Mouse (Mus musculus) forebrain, embryonic 16.5 days (tissue): ENCODE data around the gene Syngr1. TPM values are rescaled to one million over a fixed set of nuclear protein-coding genes. Genes with fewer than 3 reads are reported as not detected.

Experiments used
- ATAC-seq: fragments of 200-750 bp; cut with Nextera tagmentation; 2 replicates; pipeline ENCODE4 v1.8.0; 2017; ENCODE audit warnings: mild to moderate bottlenecking, moderate library complexity
- H3K27ac ChIP-seq: fragments of 300-500 bp; sonication (generic); 2 replicates; pipeline ENCODE4 v1.5.1; 2014; ENCODE audit warnings: low read length, control low read depth
- H3K27me3 ChIP-seq: fragments of 300-500 bp; sonication (generic); replicated peaks from 2 replicates; pipeline ENCODE4 v1.6.1; 2014; ENCODE audit warnings: low read length; ENCODE audit not compliant: control insufficient read depth, insufficient read depth
- H3K36me3 ChIP-seq: fragments of 300-500 bp; sonication (generic); 2 replicates; pipeline ENCODE4 v1.6.1; 2014; ENCODE audit not compliant: control insufficient read depth, insufficient read depth
- H3K4me1 ChIP-seq: fragments of 300-500 bp; sonication (generic); replicated peaks from 2 replicates; pipeline ENCODE4 v1.6.1; 2014; ENCODE audit warnings: low read length; ENCODE audit not compliant: control insufficient read depth, insufficient read depth
- H3K4me2 ChIP-seq: fragments of 300-500 bp; sonication (generic); 2 replicates; pipeline ENCODE4 v1.6.1; 2014; ENCODE audit warnings: mild to moderate bottlenecking, low read length, control low read depth
- H3K4me3 ChIP-seq: fragments of 300-500 bp; sonication (generic); replicated peaks from 2 replicates; pipeline ENCODE4 v1.5.1; 2014; ENCODE audit warnings: mild to moderate bottlenecking, low read length, control low read depth
- H3K9ac ChIP-seq: fragments of 300-500 bp; sonication (generic); replicated peaks from 2 replicates; pipeline ENCODE4 v1.6.1; 2014; ENCODE audit warnings: low read depth, low read length, control low read depth
- H3K9me3 ChIP-seq: fragments of 300-500 bp; sonication (generic); 2 replicates; pipeline ENCODE4 v1.6.1; 2016; ENCODE audit warnings: low read length; ENCODE audit not compliant: control insufficient read depth
- WGBS: fragments of 180-500 bp; shearing (Covaris S2); extraction: QIAGEN DNeasy Blood & Tissue Kit; methylation state at CpG from one replicate; pipeline ENCODE4 v1.1.7; 2014; 5-methylcytosine and 5-hydroxymethylcytosine counted together
- polyA plus RNA-seq: library from polyadenylated mRNA; unstranded; fragments of >200 nt; fragmentation: Nextera tagmentation; extraction: Ambion mirVana; gene quantifications from 2 replicates; pipeline ENCODE4 v1.2.1, GENCODE M21; 2015

Gene Syngr1
- polyA plus RNA-seq, 1 experiment from 2014 or later = 58.4 TPM

- H3K36me3 ChIP-seq = peaks cover 25% of the 10 kb centered on the region
- peaks cover 6% of the 10 kb centered on the region for H3K4me1 ChIP-seq
- H3K9me3 ChIP-seq = no peaks in the 10 kb centered on the region
- no peak overlapping the region for H3K27ac ChIP-seq
- H3K27me3 ChIP-seq = no peaks in the 10 kb centered on the region
- H3K9ac ChIP-seq = no peak overlapping the region
- WGBS = 32% methylated on average over 5 of the region's 5 CpGs
- no peak overlapping the region for H3K4me3 ChIP-seq
- ATAC-seq = no peak
- H3K4me2 ChIP-seq = no peak overlapping the region
These were observed 15.3 kb upstream of the Syngr1 start for GRCm38 (mm10) chr15:80075733-80076337.

- WGBS = 6% methylated on average over 2 of the region's 2 CpGs
- Histone ChIP-seq H3K27me3 (no peaks in the 10 kb centered on the region), H3K9me3 (no peaks in the 10 kb centered on the region), H3K36me3 (peaks cover 32% of the 10 kb centered on the region), H3K4me1 (peaks cover 13% of the 10 kb centered on the region), H3K9ac (no peak overlapping the region), H3K4me3 (no peak overlapping the region), H3K27ac (no peak overlapping the region), H3K4me2 (no peak overlapping the region)
- ATAC-seq = peak; percentile 64
These were observed 14.6 kb upstream of the Syngr1 start for GRCm38 (mm10) chr15:80076338-80077136.

GRCm38 (mm10) chr15:80078058-80078814 is 12.9 kb upstream of the Syngr1 start:
- no peak overlapping the region for H3K4me3 ChIP-seq
- WGBS = 80% methylated on average over 11 of the region's 11 CpGs
- no peak overlapping the region for H3K4me2 ChIP-seq
- peaks cover 34% of the 10 kb centered on the region for H3K36me3 ChIP-seq
- no peaks in the 10 kb centered on the region for H3K27me3 ChIP-seq
- H3K9ac ChIP-seq = no peak overlapping the region
- no peak for ATAC-seq
- H3K4me1 ChIP-seq = peaks cover 24% of the 10 kb centered on the region
- no peak overlapping the region for H3K27ac ChIP-seq
- no peaks in the 10 kb centered on the region for H3K9me3 ChIP-seq

DNA sequence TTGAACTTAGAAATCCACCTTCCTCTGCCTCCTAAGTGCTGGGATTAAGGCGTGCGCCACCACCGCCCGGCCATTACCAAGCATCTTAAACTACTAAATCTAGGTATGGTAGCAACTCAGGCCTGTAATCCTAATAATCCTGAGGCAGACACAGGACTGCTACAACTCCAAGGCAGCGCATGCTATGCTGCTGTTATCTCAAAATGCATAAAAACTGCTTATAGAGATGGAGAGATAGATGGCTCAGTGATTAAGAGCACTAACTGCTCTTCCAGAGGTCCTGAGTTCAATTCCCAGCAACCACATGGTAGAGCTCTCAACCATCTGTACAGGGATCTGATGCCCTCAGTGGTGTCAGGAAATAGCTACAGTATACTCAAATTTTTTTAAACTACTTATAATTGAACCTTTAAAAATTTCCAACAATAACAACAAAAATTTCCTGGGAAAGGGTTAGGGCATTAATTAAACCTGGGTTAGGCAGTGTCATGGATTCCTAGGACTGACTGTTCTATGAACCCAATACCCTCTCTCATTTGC is 11.9 kb upstream of the Syngr1 start:
- H3K4me1 ChIP-seq = peaks cover 24% of the 10 kb centered on the region
- peaks cover 34% of the 10 kb centered on the region for H3K36me3 ChIP-seq
- no peak overlapping the region for H3K9ac ChIP-seq
- no peaks in the 10 kb centered on the region for H3K9me3 ChIP-seq
- 93% methylated on average over 5 of the region's 5 CpGs for WGBS
- ATAC-seq = no peak
- no peaks in the 10 kb centered on the region for H3K27me3 ChIP-seq
- H3K4me2 ChIP-seq = no peak overlapping the region
- H3K4me3 ChIP-seq = no peak overlapping the region
- H3K27ac ChIP-seq = no peak overlapping the region

DNA sequence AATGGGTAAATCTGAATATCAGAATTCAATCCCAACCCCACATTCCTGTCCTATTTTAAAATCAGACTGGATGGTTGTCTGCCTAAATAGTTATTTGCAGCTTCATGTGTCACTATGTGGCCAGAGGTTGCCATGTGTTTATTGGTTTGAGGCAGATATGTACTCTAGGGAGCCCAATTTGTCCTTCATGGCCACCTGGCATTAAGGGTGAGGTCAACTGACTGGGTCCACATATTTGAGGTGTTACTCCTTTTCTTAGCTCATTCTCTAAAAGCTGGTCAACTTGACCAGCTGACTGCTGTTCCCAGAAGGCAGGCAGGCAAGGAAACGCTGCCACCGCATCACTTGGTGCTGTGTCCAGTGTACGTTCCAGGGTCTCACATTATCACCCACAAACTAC is 11.2 kb upstream of the Syngr1 start:
- H3K9ac ChIP-seq = no peak overlapping the region
- 74% methylated on average over 3 of the region's 3 CpGs for WGBS
- no peak overlapping the region for H3K4me2 ChIP-seq
- no peak overlapping the region for H3K27ac ChIP-seq
- peaks cover 34% of the 10 kb centered on the region for H3K36me3 ChIP-seq
- H3K4me1 ChIP-seq = peaks cover 24% of the 10 kb centered on the region
- H3K9me3 ChIP-seq = no peaks in the 10 kb centered on the region
- H3K27me3 ChIP-seq = no peaks in the 10 kb centered on the region
- ATAC-seq = no peak
- H3K4me3 ChIP-seq = no peak overlapping the region

DNA sequence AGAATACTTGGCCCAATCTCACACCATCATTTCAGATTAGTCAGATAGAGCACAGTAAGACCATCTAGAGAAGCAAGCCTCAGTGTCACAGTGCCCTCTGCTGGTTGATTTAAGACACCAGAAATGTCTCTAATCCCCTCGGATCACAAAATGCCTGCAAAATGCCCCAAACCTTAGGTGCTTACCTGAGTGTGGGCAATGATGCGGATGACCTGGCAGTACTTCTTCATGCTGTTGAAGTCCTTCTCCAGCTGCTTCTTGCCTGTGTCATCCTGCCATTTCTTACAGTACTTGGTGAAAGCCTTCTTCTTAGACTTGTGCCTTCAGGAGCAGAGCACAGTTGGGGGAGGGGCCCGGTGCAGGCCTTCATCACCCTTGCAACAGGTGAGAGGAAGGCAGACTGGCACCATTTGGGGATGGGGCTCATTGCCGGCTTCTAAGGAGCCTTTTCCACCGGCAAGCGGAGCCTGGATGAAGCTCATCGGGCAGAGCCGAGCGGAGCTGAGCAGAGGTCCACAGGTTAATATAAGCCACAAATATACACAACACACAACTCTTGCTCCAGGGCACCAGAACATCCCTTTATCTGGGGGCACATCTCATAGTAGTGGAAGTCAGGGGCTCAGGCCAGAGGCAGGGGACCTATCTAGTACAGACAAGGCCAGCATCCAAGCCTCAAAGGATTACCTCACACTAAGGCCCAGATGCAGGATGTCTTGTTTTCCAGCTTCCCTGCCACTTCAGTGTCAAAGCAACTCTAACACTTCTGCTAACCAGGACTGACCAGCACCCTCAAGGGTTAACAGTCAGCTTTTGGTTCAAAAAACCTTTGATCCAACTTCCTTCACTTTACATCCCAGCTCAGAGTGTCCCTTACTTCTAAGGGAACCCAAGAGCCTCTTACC is 10.2 kb upstream of the Syngr1 start:
- Histone ChIP-seq H3K9me3 (no peaks in the 10 kb centered on the region), H3K4me3 (peak overlapping the region; percentile 11), H3K27ac (no peak overlapping the region), H3K36me3 (peaks cover 34% of the 10 kb centered on the region), H3K4me1 (peaks cover 24% of the 10 kb centered on the region), H3K9ac (peak overlapping the region; percentile 37), H3K27me3 (no peaks in the 10 kb centered on the region), H3K4me2 (peak overlapping the region; percentile 60)
- 61% methylated on average over 9 of the region's 9 CpGs for WGBS
- no peak for ATAC-seq

DNA sequence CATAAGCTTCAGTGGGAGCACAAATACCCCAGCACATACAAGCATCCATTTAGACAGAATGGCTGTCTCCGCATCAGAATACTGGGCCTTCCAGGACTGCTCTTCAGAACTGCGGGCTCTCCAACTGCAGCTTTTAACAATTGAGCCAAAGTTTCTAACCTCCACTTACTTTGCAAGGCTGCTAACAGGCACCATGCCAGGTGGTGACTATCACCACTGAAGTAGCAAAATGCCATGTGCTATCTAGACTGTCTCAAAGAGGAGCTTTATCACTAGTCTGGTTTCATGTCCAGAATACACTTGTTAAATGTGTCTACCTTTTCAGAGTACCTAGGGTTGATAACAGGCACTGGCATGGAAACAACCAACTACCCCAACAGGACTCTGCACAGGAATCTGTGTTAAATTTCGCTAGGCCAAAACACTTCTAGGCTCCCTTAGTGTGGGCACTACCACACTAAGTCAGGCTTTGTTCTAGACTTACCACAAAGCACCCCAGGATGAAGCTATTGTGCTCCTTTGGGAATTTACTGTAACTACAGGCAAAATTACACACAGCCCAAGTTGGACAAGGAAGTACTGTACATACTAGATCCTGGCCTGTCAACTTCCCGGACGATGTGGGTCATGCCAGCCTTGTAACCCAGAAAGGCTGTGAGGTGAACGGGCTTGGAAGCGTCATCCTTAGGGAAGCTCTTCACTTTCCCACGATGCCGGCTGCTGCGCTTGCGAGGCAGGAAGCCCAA is 9.2 kb upstream of the Syngr1 start:
- peak overlapping the region; percentile 74 for H3K9ac ChIP-seq
- no peaks in the 10 kb centered on the region for H3K27me3 ChIP-seq
- peaks cover 32% of the 10 kb centered on the region for H3K36me3 ChIP-seq
- H3K27ac ChIP-seq = no peak overlapping the region
- no peak for ATAC-seq
- H3K4me1 ChIP-seq = peaks cover 24% of the 10 kb centered on the region
- no peaks in the 10 kb centered on the region for H3K9me3 ChIP-seq
- peak overlapping the region; percentile 56 for H3K4me3 ChIP-seq
- WGBS = 6% methylated on average over 11 of the region's 11 CpGs
- H3K4me2 ChIP-seq = peak overlapping the region; percentile 60

DNA sequence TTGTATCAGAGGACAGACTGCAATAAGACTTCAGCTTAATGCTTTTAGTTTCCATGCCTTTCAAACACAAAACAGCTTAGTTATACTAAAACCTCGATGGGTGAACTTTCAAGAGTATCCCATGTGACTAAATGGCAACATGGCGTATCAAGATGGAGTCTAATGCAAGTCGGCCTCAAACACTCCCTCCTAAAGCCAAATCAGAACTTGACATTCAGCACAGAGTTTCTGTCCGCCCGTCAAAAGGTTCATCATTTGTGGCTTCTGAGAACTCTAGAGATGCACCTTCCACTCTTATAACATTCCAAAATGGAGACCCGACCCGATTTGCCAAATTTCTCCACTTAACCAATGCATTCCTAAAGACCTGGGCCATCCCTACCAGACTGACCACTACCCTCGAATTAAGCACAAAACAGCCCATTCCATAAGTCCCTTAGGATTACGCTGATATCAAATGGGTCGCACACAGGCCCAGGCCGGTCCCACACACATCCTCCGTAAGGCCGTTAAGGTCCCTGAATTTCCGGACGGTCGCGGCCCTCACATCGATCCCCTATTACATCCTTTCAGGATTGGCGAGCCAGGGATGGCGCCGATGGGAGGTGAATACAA is 8.4 kb upstream of the Syngr1 start:
- H3K9ac ChIP-seq = peak overlapping the region; percentile 74
- peak overlapping the region; percentile 56 for H3K4me3 ChIP-seq
- no peaks in the 10 kb centered on the region for H3K9me3 ChIP-seq
- peaks cover 27% of the 10 kb centered on the region for H3K36me3 ChIP-seq
- under 1% methylated on average over 21 of the region's 21 CpGs for WGBS
- peak overlapping the region; percentile 60 for H3K4me2 ChIP-seq
- no peak for ATAC-seq
- H3K4me1 ChIP-seq = peaks cover 24% of the 10 kb centered on the region
- no peaks in the 10 kb centered on the region for H3K27me3 ChIP-seq
- H3K27ac ChIP-seq = peak overlapping the region; percentile 55
